Mouse (Mus musculus): ENCODE results near the gene Rab6b. TPM values are rescaled to one million over a fixed set of nuclear protein-coding genes. Genes with fewer than 3 reads are reported as not detected.
"Not testable (repeated sequence)": the region's sequence is repeated elsewhere in the genome, so short reads cannot be mapped to it uniquely, and the experiment has no call there.

Gene Rab6b
- polyA plus RNA-seq, 1 experiment from 2014 or later, result 80.7 TPM

DNA sequence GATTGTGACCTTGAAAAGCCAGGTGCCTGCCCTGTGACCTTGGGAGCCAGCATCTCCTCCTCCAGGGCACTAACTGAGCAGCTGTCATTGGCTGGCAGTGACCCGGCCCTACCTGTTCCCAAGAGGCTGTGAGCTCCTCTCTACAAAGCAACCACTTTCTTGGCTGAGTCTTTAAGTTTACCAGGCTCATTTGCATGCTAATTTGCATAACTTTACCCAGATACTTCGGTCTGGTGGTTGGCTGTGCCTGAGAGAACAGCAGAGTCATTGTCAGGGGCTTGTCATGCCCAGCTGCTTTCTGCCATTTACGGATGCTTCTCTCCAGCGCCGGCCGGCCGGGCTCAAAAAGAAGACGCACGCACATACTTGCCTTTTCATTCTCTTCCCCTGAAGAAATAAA is 35.1 kb downstream of the Rab6b start:
- Histone ChIP-seq H3K9ac (peak overlapping the region; percentile 0; the same call in 1 of the 2 replicates), H3K4me2 (replicated peaks) (peak overlapping the region; percentile 34), H3K9me3 (ENCODE audit: control insufficient read depth, low read length) (0 out of 2 replicates have a peak, but pooled peaks cover 3% of the 10 kb centered on the region), H3K4me3 (replicated peaks; ENCODE audit: low read length) (no peak overlapping the region), H3K36me3 (replicated peaks; ENCODE audit: control insufficient read depth, insufficient read depth) (peaks cover 24% of the 10 kb centered on the region), H3K27me3 (ENCODE audit: control insufficient read depth, insufficient read depth, low read length) (no peaks in the 10 kb centered on the region), H3K27ac (peak overlapping the region; percentile 75), H3K4me1 (replicated peaks; ENCODE audit: control insufficient read depth, insufficient read depth, low read length) (peaks cover 53% of the 10 kb centered on the region)
- peak; percentile 77 for ATAC-seq (ENCODE audit: low FRiP score)
- peak; percentile 73 for DNase-seq (ENCODE audit: low spot score)
- 9% methylated on average over 9 of the region's 9 CpGs for WGBS

DNA sequence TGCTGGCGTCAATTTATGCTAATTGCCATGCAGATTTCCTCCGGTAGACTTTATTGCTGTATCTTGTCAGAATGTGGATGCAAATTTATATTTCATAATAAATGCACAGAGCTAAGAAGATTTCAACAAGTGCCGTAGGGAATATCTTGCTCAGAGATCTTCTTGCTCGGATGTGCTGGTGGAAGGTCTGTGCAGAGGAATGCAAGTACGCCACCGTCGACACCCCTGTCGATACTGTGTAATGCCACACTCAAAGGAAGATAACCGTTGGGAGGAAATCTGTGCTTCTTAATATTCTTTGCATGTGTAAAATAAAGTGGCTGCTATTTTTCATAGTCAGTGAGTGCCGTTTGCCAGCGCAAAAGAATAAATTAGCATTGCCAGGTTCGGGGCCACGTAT is 35.5 kb downstream of the Rab6b start:
- peaks cover 53% of the 10 kb centered on the region for H3K4me1 ChIP-seq (replicated peaks; ENCODE audit: control insufficient read depth, insufficient read depth, low read length)
- peak overlapping the region; percentile 75 for H3K27ac ChIP-seq
- 0 out of 2 replicates have a peak, but pooled peaks cover 3% of the 10 kb centered on the region for H3K9me3 ChIP-seq (ENCODE audit: control insufficient read depth, low read length)
- no peak overlapping the region for H3K4me3 ChIP-seq (replicated peaks; ENCODE audit: low read length)
- peaks cover 20% of the 10 kb centered on the region for H3K36me3 ChIP-seq (replicated peaks; ENCODE audit: control insufficient read depth, insufficient read depth)
- peak overlapping the region; percentile 0; the same call in 1 of the 2 replicates for H3K9ac ChIP-seq
- H3K27me3 ChIP-seq (ENCODE audit: control insufficient read depth, insufficient read depth, low read length), result no peaks in the 10 kb centered on the region
- peak; percentile 37; the same call in 1 of the 2 replicates for ATAC-seq (ENCODE audit: low FRiP score)
- peak overlapping the region; percentile 34 for H3K4me2 ChIP-seq (replicated peaks)
- peak; percentile 34 for DNase-seq (ENCODE audit: low spot score)
- 24% methylated on average over 13 of the region's 13 CpGs for WGBS

DNA sequence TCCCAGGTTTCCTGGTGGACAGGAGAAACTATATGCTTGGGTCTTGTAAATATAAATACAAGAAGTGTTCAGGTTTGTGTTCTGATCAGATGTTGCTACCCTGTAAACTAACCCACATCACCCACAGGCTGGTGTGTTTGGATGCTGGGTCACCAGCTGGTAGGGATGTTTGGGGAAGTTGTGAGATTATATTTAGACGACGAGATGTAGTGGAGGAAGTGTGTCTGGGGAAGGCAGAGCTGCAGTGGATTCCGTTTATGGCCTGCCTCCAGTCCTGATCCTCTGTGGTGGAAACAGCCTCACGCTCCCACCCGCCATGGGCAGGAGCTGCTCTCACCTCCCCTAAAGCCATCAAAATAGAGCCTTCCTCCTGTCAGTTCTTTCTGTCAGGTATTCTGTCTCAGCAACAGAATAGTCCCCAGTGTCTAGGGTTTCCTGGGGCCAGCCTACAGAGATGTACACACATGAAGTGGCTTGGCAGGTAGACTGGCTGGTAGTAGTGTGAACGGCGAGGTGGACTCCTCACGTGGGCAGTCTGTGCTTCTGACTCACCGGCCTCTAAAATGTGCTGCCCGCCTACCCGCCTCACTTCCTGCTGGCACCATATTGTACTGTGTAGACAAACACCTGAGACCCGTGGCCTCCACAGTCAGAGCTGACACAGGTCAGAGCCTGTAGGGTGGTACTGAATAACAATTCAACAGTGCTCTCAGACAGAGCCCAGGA is 37.6 kb downstream of the Rab6b start:
- H3K4me2 ChIP-seq (replicated peaks), result no peak overlapping the region
- no peak overlapping the region for H3K9ac ChIP-seq
- no peak for DNase-seq (ENCODE audit: low spot score)
- H3K36me3 ChIP-seq (replicated peaks; ENCODE audit: control insufficient read depth, insufficient read depth), result peaks cover 8% of the 10 kb centered on the region
- no peak overlapping the region for H3K4me3 ChIP-seq (replicated peaks; ENCODE audit: low read length)
- no peak overlapping the region for H3K27ac ChIP-seq
- no peak for ATAC-seq (ENCODE audit: low FRiP score)
- peaks cover 56% of the 10 kb centered on the region for H3K4me1 ChIP-seq (replicated peaks; ENCODE audit: control insufficient read depth, insufficient read depth, low read length)
- no peaks in the 10 kb centered on the region for H3K27me3 ChIP-seq (ENCODE audit: control insufficient read depth, insufficient read depth, low read length)
- WGBS, result 81% methylated on average over 12 of the region's 12 CpGs
- H3K9me3 ChIP-seq (ENCODE audit: control insufficient read depth, low read length), result 0 out of 2 replicates have a peak, but pooled peaks cover 3% of the 10 kb centered on the region

DNA sequence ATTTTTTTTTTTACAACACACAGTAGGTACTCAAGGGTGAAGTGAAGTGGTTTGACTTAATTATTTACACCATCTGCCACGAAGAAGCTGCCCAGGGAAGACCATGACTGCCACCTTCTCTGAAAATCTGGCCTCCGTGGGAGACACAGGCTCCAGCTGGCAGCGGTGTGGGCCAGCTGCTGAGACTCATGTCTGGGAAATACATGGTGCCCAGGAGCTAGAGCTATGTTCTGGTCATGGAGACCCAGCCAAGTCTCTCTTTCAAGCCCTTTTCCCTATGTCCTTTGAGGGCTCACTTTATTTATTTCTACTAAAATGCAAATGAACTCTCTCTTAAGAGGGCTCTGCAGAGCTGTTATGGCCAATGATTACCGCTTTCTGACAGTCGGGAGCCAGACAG is 41.7 kb downstream of the Rab6b start:
- Histone ChIP-seq H3K27ac (peak overlapping the region; percentile 60), H3K9ac (no peak overlapping the region)
- 0 out of 2 replicates have a peak, but pooled peaks have one; percentile 37 for ATAC-seq (ENCODE audit: low FRiP score)

DNA sequence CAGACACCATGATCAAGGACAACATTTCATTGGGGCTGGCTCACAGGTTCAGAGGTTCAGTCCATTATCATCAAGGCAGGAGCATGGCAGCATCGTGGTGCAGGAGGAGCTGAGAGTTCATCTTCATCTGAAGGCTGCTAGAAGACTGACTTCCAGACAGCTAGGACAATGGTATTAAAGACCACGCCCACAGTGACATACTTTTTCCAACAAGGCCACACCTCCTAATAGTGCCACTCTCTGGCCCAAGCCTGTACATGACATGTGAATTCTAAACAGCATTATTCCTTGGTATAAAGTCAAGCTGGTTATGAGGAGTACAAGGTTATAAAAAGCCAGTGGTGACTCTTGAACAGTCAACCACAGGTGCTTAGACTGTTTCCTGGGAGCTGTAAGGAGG is 43.0 kb downstream of the Rab6b start:
- no peak for DNase-seq (ENCODE audit: low spot score)

More for the DNA sequence above, 41.7 kb downstream of the Rab6b start:
- no peak for DNase-seq (ENCODE audit: low spot score)
- WGBS, result 56% methylated on average over 5 of the region's 5 CpGs
- H3K4me2 ChIP-seq (replicated peaks), result no peak overlapping the region
- H3K27me3 ChIP-seq (ENCODE audit: control insufficient read depth, insufficient read depth, low read length), result no peaks in the 10 kb centered on the region
- H3K4me3 ChIP-seq (replicated peaks; ENCODE audit: low read length), result no peak overlapping the region
- peaks cover 16% of the 10 kb centered on the region for H3K4me1 ChIP-seq (replicated peaks; ENCODE audit: control insufficient read depth, insufficient read depth, low read length)
- H3K9me3 ChIP-seq (ENCODE audit: control insufficient read depth, low read length), result 0 out of 2 replicates have a peak, but pooled peaks cover 3% of the 10 kb centered on the region
- H3K36me3 ChIP-seq (replicated peaks; ENCODE audit: control insufficient read depth, insufficient read depth), result peaks cover 22% of the 10 kb centered on the region

DNA sequence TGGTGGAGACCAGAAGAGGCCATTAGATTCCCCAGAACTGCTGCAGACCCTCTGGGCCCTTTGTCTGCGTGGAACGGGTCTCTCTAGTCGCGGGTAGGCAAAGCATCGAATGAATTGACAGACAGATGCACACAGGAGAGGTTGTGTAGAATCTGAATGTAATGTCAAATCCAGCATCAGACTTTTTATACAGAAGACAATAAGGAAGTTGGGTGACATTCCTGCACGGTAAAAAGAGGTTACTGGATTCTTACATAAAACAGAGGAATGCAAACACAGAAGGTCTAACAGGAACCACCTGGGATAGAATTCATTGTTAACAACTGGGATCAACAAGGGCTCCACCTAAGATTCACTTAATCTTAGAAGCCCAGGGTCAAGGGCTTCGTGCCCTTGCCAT is 43.6 kb downstream of the Rab6b start:
- H3K4me1 ChIP-seq (replicated peaks; ENCODE audit: control insufficient read depth, insufficient read depth, low read length), result peaks cover 11% of the 10 kb centered on the region; the same call in 1 of the 2 replicates
- not testable (repeated sequence) for ATAC-seq (ENCODE audit: low FRiP score); H3K9me3 ChIP-seq (ENCODE audit: control insufficient read depth, low read length); H3K4me2 ChIP-seq (replicated peaks); H3K4me3 ChIP-seq (replicated peaks; ENCODE audit: low read length); DNase-seq (ENCODE audit: low spot score); H3K9ac ChIP-seq; H3K27me3 ChIP-seq (ENCODE audit: control insufficient read depth, insufficient read depth, low read length); H3K27ac ChIP-seq
- peaks cover 22% of the 10 kb centered on the region for H3K36me3 ChIP-seq (replicated peaks; ENCODE audit: control insufficient read depth, insufficient read depth)
- 83% methylated on average over 7 of the region's 7 CpGs for WGBS

More for the DNA sequence above, 43.0 kb downstream of the Rab6b start:
- Histone ChIP-seq H3K36me3 (replicated peaks; ENCODE audit: control insufficient read depth, insufficient read depth) (peaks cover 22% of the 10 kb centered on the region), H3K4me2 (replicated peaks) (no peak overlapping the region), H3K27me3 (ENCODE audit: control insufficient read depth, insufficient read depth, low read length) (no peaks in the 10 kb centered on the region), H3K4me1 (replicated peaks; ENCODE audit: control insufficient read depth, insufficient read depth, low read length) (peaks cover 11% of the 10 kb centered on the region; the same call in 1 of the 2 replicates), H3K4me3 (replicated peaks; ENCODE audit: low read length) (no peak overlapping the region), H3K9ac (no peak overlapping the region), H3K9me3 (ENCODE audit: control insufficient read depth, low read length) (0 out of 2 replicates have a peak, but pooled peaks cover 3% of the 10 kb centered on the region), H3K27ac (no peak overlapping the region)
- WGBS, result 94% methylated on average over 2 of the region's 2 CpGs
- ATAC-seq (ENCODE audit: low FRiP score), result no peak

DNA sequence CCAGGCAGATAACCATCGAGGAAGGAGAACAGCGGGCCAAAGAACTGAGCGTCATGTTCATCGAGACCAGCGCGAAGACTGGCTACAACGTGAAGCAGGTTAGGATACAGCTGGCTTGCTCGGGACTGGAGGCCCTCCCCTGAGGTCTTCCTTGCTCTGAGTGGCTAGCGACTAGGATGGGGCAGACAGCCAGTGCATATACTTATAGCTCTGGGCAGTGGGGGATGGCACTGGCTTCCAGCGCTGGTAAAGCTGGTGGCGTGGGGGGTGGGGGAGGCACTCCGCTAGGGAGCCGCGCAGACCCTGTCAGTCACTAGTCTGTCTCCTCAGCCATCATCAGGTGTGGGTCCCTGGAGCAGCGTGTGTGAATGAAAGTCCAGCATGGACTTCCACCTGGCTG is 52.2 kb downstream of the Rab6b start:
- ATAC-seq (ENCODE audit: low FRiP score) (no peak), DNase-seq (ENCODE audit: low spot score) (no peak)
- Histone ChIP-seq H3K9ac (no peak overlapping the region), H3K27ac (no peak overlapping the region), H3K4me2 (replicated peaks) (no peak overlapping the region), H3K9me3 (ENCODE audit: control insufficient read depth, low read length) (no peaks in the 10 kb centered on the region), H3K36me3 (replicated peaks; ENCODE audit: control insufficient read depth, insufficient read depth) (peaks cover 65% of the 10 kb centered on the region), H3K4me1 (replicated peaks; ENCODE audit: control insufficient read depth, insufficient read depth, low read length) (no peaks in the 10 kb centered on the region), H3K27me3 (ENCODE audit: control insufficient read depth, insufficient read depth, low read length) (no peaks in the 10 kb centered on the region), H3K4me3 (replicated peaks; ENCODE audit: low read length) (no peak overlapping the region)
- WGBS, result 75% methylated on average over 15 of the region's 15 CpGs

DNA sequence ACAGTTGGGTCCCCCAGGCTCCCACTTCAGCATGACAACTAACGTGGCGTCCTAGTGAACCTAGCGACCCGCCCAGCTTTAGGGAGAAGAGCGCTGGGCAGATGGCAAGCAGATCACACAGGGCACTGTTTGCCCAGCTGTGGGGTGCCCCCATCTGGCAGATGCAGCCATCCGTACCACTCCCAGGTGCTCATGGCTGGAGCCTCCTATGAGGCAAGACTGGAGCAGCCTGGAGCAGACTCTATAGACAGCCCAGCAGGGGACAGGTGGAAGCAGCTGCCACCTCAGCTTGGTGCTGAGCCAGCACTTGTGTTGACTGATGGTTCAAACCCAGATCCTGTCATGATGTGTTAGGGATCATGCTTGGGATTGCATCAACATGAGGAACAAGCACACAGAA is 56.5 kb downstream of the Rab6b start:
- WGBS, result 60% methylated on average over 6 of the region's 6 CpGs
- no peak for DNase-seq (ENCODE audit: low spot score)
- Histone ChIP-seq H3K4me1 (replicated peaks; ENCODE audit: control insufficient read depth, insufficient read depth, low read length) (no peaks in the 10 kb centered on the region), H3K9me3 (ENCODE audit: control insufficient read depth, low read length) (no peaks in the 10 kb centered on the region), H3K4me3 (replicated peaks; ENCODE audit: low read length) (no peak overlapping the region), H3K9ac (no peak overlapping the region), H3K4me2 (replicated peaks) (no peak overlapping the region), H3K27ac (no peak overlapping the region), H3K36me3 (replicated peaks; ENCODE audit: control insufficient read depth, insufficient read depth) (peaks cover 60% of the 10 kb centered on the region), H3K27me3 (ENCODE audit: control insufficient read depth, insufficient read depth, low read length) (no peaks in the 10 kb centered on the region)
- ATAC-seq (ENCODE audit: low FRiP score), result peak; percentile 70; the same call in 1 of the 2 replicates

DNA sequence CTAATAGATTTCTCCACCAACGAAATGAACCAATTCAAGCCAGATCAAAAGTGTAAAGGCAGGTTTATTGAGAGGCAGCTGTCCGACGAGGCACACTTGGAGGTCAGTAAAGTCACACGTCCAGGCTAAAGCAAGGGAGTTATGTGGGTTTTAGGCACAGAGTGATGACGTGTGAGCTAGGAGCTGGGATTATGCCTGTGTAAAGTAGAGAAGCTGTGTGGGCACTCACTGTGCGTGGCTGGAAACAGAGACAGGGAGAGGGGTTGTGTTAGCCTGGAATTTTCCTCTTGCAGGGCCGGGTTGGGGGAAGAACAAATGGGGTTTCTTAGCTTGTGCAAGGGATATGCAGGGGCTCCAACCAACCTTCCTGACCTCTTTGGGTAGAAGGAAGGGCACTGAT is 57.2 kb downstream of the Rab6b start:
- Histone ChIP-seq H3K9ac (no peak overlapping the region), H3K27me3 (ENCODE audit: control insufficient read depth, insufficient read depth, low read length) (no peaks in the 10 kb centered on the region), H3K27ac (no peak overlapping the region), H3K9me3 (ENCODE audit: control insufficient read depth, low read length) (no peaks in the 10 kb centered on the region), H3K4me2 (replicated peaks) (no peak overlapping the region), H3K36me3 (replicated peaks; ENCODE audit: control insufficient read depth, insufficient read depth) (peaks cover 58% of the 10 kb centered on the region), H3K4me1 (replicated peaks; ENCODE audit: control insufficient read depth, insufficient read depth, low read length) (no peaks in the 10 kb centered on the region), H3K4me3 (replicated peaks; ENCODE audit: low read length) (no peak overlapping the region)
- DNase-seq (ENCODE audit: low spot score) (no peak), ATAC-seq (ENCODE audit: low FRiP score) (no peak)
- 75% methylated on average over 7 of the region's 7 CpGs for WGBS
